Mouse (Mus musculus): Measurements from ENCODE around the gene Gpbp1. TPM values are rescaled to one million over a fixed set of nuclear protein-coding genes. Genes with fewer than 3 reads are reported as not detected.

Gene Gpbp1
- polyA plus RNA-seq, 1 experiment from 2014 or later: 81.9 TPM

DNA sequence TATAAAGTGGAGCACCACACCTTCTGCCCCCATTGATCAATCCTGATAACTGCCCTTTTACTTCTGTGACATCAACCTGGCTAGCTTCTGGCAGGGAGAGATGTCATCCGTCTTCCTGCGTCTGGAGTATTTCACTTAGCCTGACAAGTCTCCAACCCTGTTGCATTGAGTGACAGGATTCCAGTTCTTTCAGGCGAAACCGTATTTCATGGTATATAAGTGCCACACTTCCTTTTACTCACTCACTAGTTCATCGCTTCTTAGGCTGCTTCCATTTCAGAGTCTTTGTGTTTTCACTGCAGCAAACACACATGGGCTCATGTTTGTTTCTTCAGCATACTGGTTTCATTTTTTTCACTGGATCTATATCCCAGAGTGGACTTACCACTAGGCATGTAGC lies 19.5 kb upstream of the Gpbp1 start:
- Histone ChIP-seq H3K9ac (no peak overlapping the region), H3K27ac (no peak overlapping the region), H3K36me3 (no peaks in the 10 kb centered on the region), H3K4me2 (no peak overlapping the region), H3K4me3 (replicated peaks) (no peak overlapping the region), H3K27me3 (no peaks in the 10 kb centered on the region), H3K4me1 (no peaks in the 10 kb centered on the region), H3K9me3 (replicated peaks) (no peaks in the 10 kb centered on the region)
- no peak for ATAC-seq (replicated peaks; ENCODE audit: low FRiP score)
- WGBS: 39% methylated on average over 5 of the region's 5 CpGs

DNA sequence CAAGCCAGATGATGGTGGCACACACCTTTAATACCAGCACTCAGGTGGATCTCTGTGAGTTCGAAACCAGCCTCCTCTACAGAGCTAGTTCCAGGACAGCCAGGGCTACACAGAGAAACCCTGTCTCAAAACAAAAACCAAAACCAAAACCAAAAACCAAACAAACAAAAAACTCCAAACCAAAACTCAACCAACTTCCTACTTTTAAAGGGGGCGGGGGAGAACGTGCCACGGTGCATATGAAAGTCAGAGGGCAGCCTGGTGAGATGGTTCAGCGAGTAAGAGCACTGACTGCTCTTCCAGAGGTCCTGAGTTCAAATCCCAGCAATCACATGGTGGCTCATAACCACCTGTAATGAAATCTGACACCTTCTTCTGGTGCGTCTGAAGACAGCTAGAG lies 18.7 kb upstream of the Gpbp1 start:
- WGBS: 71% methylated on average over 6 of the region's 6 CpGs
- Histone ChIP-seq H3K4me3 (replicated peaks) (no peak overlapping the region), H3K9me3 (replicated peaks) (no peaks in the 10 kb centered on the region), H3K4me2 (no peak overlapping the region), H3K36me3 (no peaks in the 10 kb centered on the region), H3K27me3 (no peaks in the 10 kb centered on the region), H3K4me1 (no peaks in the 10 kb centered on the region), H3K9ac (no peak overlapping the region), H3K27ac (no peak overlapping the region)
- no peak for ATAC-seq (replicated peaks; ENCODE audit: low FRiP score)

DNA sequence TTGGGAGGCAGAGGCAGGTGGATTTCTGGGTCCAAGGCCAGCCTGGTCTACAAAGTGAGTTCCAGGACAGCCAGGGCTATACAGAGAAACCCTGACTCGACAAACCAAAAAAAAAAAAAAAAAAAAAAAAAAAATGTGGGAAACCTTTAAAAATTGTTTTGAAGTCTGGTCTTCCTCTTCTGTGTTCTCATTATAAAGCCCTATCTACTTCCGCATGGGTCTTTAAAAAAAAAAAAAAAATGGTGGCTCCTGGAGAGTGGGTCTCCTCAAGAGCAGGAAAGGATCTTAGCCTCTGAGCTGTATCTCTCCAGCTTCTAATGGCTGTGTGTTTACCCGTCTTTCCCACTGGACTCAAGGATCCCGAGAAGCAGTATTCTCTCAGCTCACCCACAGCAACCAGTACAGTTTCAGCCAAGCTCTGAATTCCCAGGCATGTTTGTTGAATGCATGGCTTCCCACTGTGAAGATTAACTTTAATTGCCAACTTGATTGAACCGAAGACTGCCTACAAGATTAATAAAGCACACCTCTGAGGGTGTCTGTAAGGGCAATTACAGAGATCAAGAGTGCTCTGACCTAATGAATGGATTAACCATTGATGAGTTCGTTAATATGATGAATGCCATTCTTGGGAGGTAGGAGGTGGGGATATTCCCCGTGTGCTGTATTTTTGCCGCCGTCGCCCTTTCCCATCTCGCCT lies 4.6 kb upstream of the Gpbp1 start:
- H3K9ac ChIP-seq: no peak overlapping the region
- H3K27ac ChIP-seq: no peak overlapping the region
- H3K4me1 ChIP-seq: peaks cover 11% of the 10 kb centered on the region
- no peaks in the 10 kb centered on the region for H3K36me3 ChIP-seq
- H3K27me3 ChIP-seq: peaks cover 44% of the 10 kb centered on the region
- H3K9me3 ChIP-seq (replicated peaks): no peaks in the 10 kb centered on the region
- H3K4me3 ChIP-seq (replicated peaks): no peak overlapping the region
- no peak overlapping the region for H3K4me2 ChIP-seq
- ATAC-seq (replicated peaks; ENCODE audit: low FRiP score): no peak
- 60% methylated on average over 11 of the region's 11 CpGs for WGBS

DNA sequence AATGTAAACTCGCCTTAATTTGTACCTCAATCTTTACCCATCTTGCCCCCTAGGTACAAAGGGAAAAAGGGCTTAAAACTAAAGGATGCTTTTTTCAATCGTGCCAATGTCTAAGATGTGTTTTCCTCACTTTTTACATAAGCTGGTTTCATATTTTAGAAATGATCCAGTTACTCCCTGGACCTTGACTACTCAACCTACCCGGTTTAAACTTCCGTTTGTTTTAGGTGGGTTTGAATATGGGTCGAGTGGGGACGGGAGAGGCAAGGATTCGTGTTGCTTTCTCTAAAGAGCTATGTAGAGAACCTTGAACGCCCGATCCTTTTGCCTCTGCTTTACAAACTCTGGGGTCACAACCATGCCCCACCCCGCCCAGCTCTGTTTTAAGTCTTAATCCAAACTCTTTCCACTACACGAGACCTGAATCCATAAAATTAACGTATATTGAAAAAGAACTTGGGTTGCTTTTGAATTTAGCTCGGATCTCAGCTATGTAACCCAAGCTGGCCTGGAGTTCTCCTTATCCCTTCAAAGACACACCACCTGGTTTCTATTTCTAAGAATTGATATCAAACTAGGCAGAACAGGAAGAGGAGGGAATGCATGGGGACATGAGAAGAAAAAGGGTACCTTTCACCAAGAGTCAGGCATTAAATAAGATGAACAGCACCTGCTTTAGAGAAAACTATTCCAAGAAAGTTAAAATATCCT lies 1.3 kb upstream of the Gpbp1 start:
- no peak overlapping the region for H3K9ac ChIP-seq
- no peaks in the 10 kb centered on the region for H3K36me3 ChIP-seq
- H3K9me3 ChIP-seq (replicated peaks): no peaks in the 10 kb centered on the region
- WGBS: 20% methylated on average over 13 of the region's 13 CpGs
- peaks cover 44% of the 10 kb centered on the region for H3K27me3 ChIP-seq
- ATAC-seq (replicated peaks; ENCODE audit: low FRiP score): no peak
- H3K27ac ChIP-seq: no peak overlapping the region
- H3K4me3 ChIP-seq (replicated peaks): peak overlapping the region; percentile 96
- peaks cover 14% of the 10 kb centered on the region for H3K4me1 ChIP-seq
- peak overlapping the region; percentile 88 for H3K4me2 ChIP-seq

DNA sequence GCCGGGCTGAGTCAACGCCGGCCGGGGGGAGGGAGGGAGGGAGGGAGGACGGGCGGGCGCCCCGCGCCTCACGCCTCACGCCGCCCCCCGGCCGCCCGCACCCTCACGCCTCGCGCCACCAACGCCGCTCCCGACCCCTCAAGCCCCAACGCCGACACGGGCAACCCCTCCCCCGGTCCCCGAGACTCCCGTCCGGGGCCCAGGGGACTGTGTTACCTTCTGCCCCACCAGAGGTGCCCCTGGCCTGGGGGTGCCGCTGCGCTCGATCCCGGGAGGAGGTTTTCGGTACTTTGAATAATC lies 459 bp downstream of the Gpbp1 start:
- Histone ChIP-seq H3K27ac (peak overlapping the region; percentile 99), H3K36me3 (no peaks in the 10 kb centered on the region), H3K4me3 (replicated peaks) (peak overlapping the region; percentile 96), H3K9me3 (replicated peaks) (no peaks in the 10 kb centered on the region), H3K4me1 (peaks cover 25% of the 10 kb centered on the region), H3K4me2 (peak overlapping the region; percentile 69), H3K9ac (peak overlapping the region; percentile 97), H3K27me3 (peaks cover 28% of the 10 kb centered on the region)
- ATAC-seq (replicated peaks; ENCODE audit: low FRiP score): no peak
- under 1% methylated on average over 28 of the region's 33 CpGs for WGBS

DNA sequence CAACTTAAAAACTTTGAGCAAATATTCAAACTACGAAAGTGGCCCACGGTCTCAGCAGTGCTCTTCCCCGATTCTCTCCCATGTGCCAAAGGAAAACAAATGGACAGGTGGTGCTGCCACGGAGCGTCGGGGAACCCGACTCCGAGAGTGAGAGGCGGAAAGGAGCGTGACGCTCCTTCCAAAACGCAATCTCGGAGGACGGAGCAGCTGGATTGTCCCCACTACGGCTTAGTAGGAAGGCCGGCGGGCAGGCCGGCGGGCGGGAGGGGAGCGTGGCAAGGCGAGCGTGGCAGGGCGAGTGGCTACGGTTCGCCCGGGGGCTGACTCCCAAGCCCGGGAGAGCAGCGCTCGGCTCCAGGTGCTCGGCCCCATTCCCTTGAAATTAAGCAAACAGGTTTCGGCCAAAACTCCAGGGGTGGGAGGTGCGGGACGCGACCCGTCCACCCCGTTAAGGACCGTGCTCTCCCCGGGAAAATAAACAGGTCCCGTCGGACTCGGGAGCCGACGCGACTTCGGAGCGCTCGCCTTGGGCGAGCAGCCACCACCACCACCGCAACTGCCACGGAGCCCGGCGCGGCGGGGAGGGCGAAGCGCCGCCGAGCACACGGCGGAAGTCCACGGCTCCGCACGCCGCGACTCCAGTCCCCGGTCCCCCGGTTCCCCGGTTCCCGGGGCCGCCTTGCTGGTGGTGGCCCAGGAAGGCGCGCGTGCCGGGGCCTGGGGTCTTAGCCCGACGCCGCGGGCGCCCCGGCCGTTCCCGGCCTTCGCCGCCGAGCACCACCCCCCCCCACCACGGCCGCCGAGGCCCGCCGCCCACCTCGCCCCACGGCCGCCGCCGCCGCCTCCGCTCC lies 1.0 kb downstream of the Gpbp1 start:
- Histone ChIP-seq H3K9me3 (replicated peaks) (no peaks in the 10 kb centered on the region), H3K27ac (peak overlapping the region; percentile 99), H3K27me3 (peaks cover 28% of the 10 kb centered on the region), H3K4me2 (peak overlapping the region; percentile 69), H3K36me3 (no peaks in the 10 kb centered on the region), H3K4me1 (peaks cover 29% of the 10 kb centered on the region), H3K9ac (peak overlapping the region; percentile 97), H3K4me3 (replicated peaks) (peak overlapping the region; percentile 96)
- ATAC-seq (replicated peaks; ENCODE audit: low FRiP score): peak; percentile 24
- under 1% methylated on average over 84 of the region's 98 CpGs for WGBS

DNA sequence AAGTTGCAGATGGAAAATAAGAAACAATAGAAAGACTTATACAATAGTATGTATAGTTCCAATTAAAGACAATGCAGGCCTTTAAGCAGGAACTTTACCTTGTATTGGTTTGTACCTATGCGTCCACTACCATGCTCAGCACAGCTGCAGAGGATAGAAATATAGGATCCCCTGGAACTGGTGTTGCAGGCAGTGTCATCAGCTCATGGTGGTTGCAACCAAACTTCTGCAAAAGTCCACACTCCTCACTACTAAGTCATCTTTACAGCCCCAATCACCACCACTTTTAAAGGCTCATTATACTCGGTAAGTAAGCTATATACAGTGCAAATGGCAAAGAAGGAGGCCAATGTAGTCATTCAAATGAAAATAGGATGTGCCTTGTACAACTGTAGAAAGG lies 12.2 kb downstream of the Gpbp1 start:
- Histone ChIP-seq H3K4me2 (no peak overlapping the region), H3K27me3 (no peaks in the 10 kb centered on the region), H3K9me3 (replicated peaks) (no peaks in the 10 kb centered on the region), H3K9ac (no peak overlapping the region), H3K27ac (no peak overlapping the region), H3K4me3 (replicated peaks) (no peak overlapping the region), H3K4me1 (peaks cover 13% of the 10 kb centered on the region), H3K36me3 (peaks cover 15% of the 10 kb centered on the region)
- ATAC-seq (replicated peaks; ENCODE audit: low FRiP score): no peak
- 65% methylated on average over 2 of the region's 2 CpGs for WGBS

DNA sequence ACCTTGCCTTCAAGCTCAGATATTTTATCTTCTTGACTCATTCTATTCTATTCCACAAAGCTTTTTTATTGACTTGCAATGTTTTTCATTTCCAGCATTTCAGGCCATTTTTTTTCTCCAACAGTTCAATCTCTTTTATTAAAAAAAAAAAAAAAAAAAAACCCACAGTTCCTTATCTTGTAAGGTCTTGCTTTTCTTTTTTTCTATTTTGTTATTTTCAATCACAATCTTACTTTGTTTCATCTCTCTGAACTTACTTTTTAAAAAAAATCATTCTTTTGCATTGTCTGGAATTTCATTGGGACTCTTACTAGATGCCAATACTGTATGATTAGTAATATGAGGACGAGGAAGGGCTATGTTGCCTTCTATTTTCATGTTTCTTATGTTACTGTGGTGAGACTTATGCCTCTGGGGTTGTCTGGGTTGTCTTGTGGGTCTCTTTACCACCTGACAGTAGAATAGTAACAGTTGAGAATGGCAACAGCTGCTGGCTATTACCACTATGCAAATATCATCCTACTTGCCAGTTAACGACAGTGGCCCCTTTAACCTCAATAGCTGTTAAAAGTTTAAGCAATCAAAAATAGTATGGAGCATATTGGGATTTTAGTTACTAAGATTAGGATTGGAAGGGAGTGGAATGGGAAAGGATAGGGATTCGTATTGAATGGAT lies 19.2 kb downstream of the Gpbp1 start:
- H3K9me3 ChIP-seq (replicated peaks): no peaks in the 10 kb centered on the region

DNA sequence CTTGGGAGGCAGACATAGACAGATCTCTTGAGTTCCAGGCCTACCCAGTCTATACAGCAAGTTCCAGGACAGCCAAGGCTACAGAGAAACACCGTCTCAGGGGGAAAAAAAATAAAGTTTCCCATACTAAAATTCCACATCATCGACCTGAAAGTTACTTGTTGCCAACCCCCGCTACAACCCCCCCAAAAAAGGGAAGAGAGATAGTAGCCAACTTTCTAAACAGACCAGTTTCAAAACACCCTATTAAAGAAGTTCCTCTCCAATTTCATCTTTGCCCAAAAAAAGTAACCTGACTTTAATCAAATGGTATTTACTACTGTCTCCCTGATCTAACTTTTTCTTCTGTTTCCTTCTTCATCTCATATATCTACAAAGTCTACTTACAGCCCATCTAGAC lies 22.6 kb downstream of the Gpbp1 start:
- H3K36me3 ChIP-seq: peaks cover 40% of the 10 kb centered on the region
- H3K27ac ChIP-seq: no peak overlapping the region
- no peak for ATAC-seq (replicated peaks; ENCODE audit: low FRiP score)
- WGBS: 91% methylated on average over 3 of the region's 3 CpGs
- no peak overlapping the region for H3K9ac ChIP-seq
- H3K4me1 ChIP-seq: no peaks in the 10 kb centered on the region
- no peak overlapping the region for H3K4me3 ChIP-seq (replicated peaks)
- no peaks in the 10 kb centered on the region for H3K27me3 ChIP-seq
- H3K9me3 ChIP-seq (replicated peaks): no peaks in the 10 kb centered on the region
- H3K4me2 ChIP-seq: no peak overlapping the region

More for the DNA sequence above, 19.2 kb downstream of the Gpbp1 start:
- Histone ChIP-seq H3K4me3 (replicated peaks) (no peak overlapping the region), H3K4me2 (no peak overlapping the region), H3K36me3 (peaks cover 19% of the 10 kb centered on the region), H3K27ac (no peak overlapping the region), H3K9ac (no peak overlapping the region), H3K27me3 (no peaks in the 10 kb centered on the region), H3K4me1 (peaks cover 6% of the 10 kb centered on the region)
- WGBS: 87% methylated on average over 3 of the region's 3 CpGs
- ATAC-seq (replicated peaks; ENCODE audit: low FRiP score): no peak

DNA sequence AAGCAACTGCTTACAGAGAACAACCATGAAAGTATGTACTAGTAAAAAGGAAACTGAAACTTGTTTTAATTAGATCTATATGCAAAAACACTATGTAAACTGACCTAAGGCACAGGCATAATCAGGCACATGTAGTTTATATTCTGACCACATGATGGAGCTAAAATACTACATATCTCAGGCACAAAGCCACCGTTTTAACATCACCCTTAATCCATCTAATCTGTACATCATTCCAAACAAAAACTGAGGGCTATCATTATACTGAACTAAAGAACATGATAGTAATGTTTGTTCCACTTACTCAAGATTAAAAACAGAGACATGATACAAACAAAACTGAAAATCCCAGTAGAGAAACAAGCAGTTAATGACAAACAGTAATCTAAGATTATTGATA lies 28.5 kb downstream of the Gpbp1 start:
- Histone ChIP-seq H3K4me2 (no peak overlapping the region), H3K9me3 (replicated peaks) (no peaks in the 10 kb centered on the region), H3K4me1 (no peaks in the 10 kb centered on the region), H3K27ac (no peak overlapping the region), H3K27me3 (no peaks in the 10 kb centered on the region), H3K36me3 (peaks cover 30% of the 10 kb centered on the region), H3K4me3 (replicated peaks) (no peak overlapping the region), H3K9ac (no peak overlapping the region)
- WGBS: 0% methylated on average over 1 of the region's 1 CpGs
- ATAC-seq (replicated peaks; ENCODE audit: low FRiP score): 0 out of 2 replicates have a peak, but pooled peaks have one; percentile 40

DNA sequence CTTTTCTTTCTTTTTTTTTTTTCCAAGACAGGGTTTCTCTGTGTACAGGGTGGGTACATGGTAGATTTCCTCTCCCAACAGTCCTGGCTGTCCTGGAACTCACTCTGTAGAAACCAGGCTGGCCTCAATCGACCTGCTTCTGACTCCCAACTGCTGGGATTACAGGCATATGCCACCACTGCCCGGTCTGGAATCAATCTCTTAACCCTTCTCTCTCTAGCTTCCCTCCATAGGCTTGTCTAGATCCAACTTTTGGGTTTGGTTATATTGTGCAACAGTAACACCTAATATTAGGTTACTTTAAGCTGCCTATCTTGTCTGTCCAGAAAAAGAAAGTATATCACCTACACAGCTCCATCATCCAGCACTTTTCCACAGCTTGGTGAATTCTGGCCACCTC lies 33.1 kb downstream of the Gpbp1 start:
- ATAC-seq (replicated peaks; ENCODE audit: low FRiP score): no peak
- H3K4me3 ChIP-seq (replicated peaks): no peak overlapping the region
- no peak overlapping the region for H3K27ac ChIP-seq
- H3K4me2 ChIP-seq: no peak overlapping the region
- H3K4me1 ChIP-seq: no peaks in the 10 kb centered on the region
- WGBS: 79% methylated on average over 2 of the region's 2 CpGs
- no peaks in the 10 kb centered on the region for H3K9me3 ChIP-seq (replicated peaks)
- no peaks in the 10 kb centered on the region for H3K27me3 ChIP-seq
- no peak overlapping the region for H3K9ac ChIP-seq
- peaks cover 15% of the 10 kb centered on the region for H3K36me3 ChIP-seq

DNA sequence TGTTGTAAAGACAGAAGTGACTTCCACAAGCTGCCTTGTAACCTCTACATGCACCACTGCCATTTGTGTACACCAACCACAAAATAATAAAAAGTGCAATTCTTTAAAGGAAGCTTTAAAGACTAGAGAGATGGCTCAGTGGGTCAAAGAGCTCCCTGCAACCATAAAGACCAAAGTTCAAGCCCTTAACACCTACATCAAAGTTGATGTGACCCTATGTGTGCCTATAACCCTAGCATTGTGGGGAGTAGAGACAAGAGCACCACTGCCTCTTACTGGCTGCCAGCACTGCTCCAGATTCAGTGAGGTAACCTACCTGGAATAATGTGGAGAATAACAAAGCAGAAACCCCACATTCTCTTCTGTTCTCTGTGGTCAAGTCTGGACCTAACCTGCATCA lies 45.6 kb downstream of the Gpbp1 start:
- no peak for ATAC-seq (replicated peaks; ENCODE audit: low FRiP score)
- H3K36me3 ChIP-seq: peaks cover 34% of the 10 kb centered on the region
- H3K4me1 ChIP-seq: no peaks in the 10 kb centered on the region
- no peak overlapping the region for H3K27ac ChIP-seq
- no peak overlapping the region for H3K9ac ChIP-seq
- H3K27me3 ChIP-seq: no peaks in the 10 kb centered on the region
- no peak overlapping the region for H3K4me2 ChIP-seq
- H3K4me3 ChIP-seq (replicated peaks): no peak overlapping the region
- H3K9me3 ChIP-seq (replicated peaks): no peaks in the 10 kb centered on the region
